Mouse (Mus musculus) small intestine, adult 2 months (tissue): ENCODE data around the gene Cdk5r1. TPM values are rescaled to one million over a fixed set of nuclear protein-coding genes. Genes with fewer than 3 reads are reported as not detected.

Experiments
- H3K27ac ChIP-seq: fragments of 200-500 bp; 2 replicates; pipeline ENCODE4 v1.5.1; 2012; ENCODE audit warnings: low read depth, low read length, control low read depth, inconsistent platforms; ENCODE audit not compliant: insufficient read depth
- H3K27me3 ChIP-seq: fragments of 200-500 bp; 2 replicates; pipeline ENCODE4 v1.6.1; 2012; ENCODE audit warnings: mild to moderate bottlenecking, moderate library complexity, low read length, inconsistent platforms; ENCODE audit not compliant: control insufficient read depth, insufficient read depth
- H3K36me3 ChIP-seq: fragments of 200-500 bp; 2 replicates; pipeline ENCODE4 v1.6.1; 2012; ENCODE audit warnings: mild to moderate bottlenecking, low read length, control low read depth, inconsistent platforms; ENCODE audit not compliant: control insufficient read depth, insufficient read depth
- H3K4me1 ChIP-seq: fragments of 200-500 bp; 2 replicates; pipeline ENCODE4 v1.6.1; 2012; ENCODE audit warnings: low read length, inconsistent platforms, mixed read lengths; ENCODE audit not compliant: control insufficient read depth, insufficient read depth, insufficient read length
- H3K4me3 ChIP-seq: fragments of 200-500 bp; 2 replicates; pipeline ENCODE4 v1.5.1; 2012; ENCODE audit warnings: low read depth, mild to moderate bottlenecking, control low read depth, inconsistent platforms, low read length, moderate library complexity
- CTCF ChIP-seq: fragments of 200-500 bp; IDR thresholded peaks from 2 replicates; pipeline ENCODE4 v1.5.1; 2012; ENCODE audit warnings: low read depth, mild to moderate bottlenecking, control low read depth, inconsistent platforms, low read length, moderate library complexity, mixed read lengths; ENCODE audit not compliant: insufficient replicate concordance, insufficient read length; ENCODE audit errors: extremely low read depth
- POLR2A ChIP-seq: fragments of 200-500 bp; IDR thresholded peaks from 2 replicates; pipeline ENCODE4 v1.6.1; 2012; ENCODE audit warnings: low read depth, mild to moderate bottlenecking, control low read depth, inconsistent platforms, low read length, moderate library complexity
- WGBS: fragments of 180-500 bp; shearing (Covaris S2); methylation state at CpG from one replicate; pipeline ENCODE4 v1.1.7; 2018; 5-methylcytosine and 5-hydroxymethylcytosine counted together
- polyA plus RNA-seq: library from polyadenylated mRNA; depleted of rRNA; stranded (reverse); fragments of >200 nt; gene quantifications from 2 replicates; pipeline ENCODE4 v1.2.3, GENCODE M21; 2012; rRNA removed

The Cdk5r1 gene
- polyA plus RNA-seq, result 0.51 and 1.5 TPM in 2 replicates

DNA sequence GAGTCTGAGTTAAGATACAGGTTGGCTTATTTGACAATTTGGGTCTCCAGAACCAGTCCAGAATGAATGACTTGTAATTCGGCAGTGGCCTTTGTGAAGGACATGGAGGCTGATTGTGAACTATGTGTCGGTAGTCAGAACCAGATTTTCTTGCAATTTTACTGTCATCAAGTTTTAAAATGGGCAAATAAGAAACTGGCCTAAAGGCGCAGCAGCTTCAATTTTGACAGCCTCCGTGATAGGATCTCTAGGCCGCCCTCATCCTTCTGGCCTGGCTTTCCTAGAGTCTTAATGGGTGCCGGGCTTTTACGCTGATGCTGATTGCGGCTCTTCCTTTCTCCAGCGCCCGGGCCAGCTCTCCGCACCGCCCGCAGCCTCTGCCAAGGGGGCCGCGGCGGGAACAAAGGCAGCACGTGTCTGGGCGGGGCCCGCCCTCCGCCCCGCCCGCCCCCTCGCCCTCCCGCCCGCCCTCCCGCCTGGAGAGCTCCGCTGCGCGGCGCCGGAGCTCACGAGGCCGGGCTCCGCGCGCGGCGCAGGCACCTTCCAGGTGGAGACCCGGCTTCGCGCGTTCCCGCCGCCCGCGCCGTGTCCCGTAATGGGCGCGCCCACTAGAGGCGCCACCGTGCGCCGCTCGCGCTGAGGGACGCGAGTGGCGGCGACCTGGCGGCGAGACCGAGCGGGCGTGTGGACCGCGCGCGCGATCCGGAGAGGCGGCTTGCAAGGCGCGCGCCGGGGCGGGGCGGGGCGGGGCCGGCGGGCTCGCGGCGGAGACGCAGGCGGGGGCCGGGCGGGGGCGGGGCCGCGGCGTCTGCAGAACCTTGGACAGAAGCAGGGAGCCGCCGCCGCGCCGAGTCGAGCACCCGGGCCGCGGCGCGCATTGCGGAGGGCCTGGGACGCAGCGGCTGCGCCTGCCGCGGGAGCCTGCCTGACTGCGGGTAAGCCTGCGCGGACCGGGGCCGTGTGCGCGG, at the start of gene Cdk5r1:
TSS of gene Cdk5r1 (plus strand) at position 802 of the 968 bp plus-strand sequence.
- 1% methylated on average over 89 of the region's 116 CpGs for WGBS
- TF ChIP-seq POLR2A (0 out of 2 replicates have a peak, but pooled peaks have one; percentile 29), CTCF (peak; percentile 24; the same call in 1 of the 2 replicates)
- peaks cover 13% of the 10 kb centered on the region for H3K36me3 ChIP-seq
- H3K4me1 ChIP-seq, result peaks cover 8% of the 10 kb centered on the region
- H3K27ac ChIP-seq, result no peak within 1 kb of the TSS
- no peaks in the 10 kb centered on the region for H3K27me3 ChIP-seq
- peak within 1 kb of the TSS; percentile 79 for H3K4me3 ChIP-seq

DNA sequence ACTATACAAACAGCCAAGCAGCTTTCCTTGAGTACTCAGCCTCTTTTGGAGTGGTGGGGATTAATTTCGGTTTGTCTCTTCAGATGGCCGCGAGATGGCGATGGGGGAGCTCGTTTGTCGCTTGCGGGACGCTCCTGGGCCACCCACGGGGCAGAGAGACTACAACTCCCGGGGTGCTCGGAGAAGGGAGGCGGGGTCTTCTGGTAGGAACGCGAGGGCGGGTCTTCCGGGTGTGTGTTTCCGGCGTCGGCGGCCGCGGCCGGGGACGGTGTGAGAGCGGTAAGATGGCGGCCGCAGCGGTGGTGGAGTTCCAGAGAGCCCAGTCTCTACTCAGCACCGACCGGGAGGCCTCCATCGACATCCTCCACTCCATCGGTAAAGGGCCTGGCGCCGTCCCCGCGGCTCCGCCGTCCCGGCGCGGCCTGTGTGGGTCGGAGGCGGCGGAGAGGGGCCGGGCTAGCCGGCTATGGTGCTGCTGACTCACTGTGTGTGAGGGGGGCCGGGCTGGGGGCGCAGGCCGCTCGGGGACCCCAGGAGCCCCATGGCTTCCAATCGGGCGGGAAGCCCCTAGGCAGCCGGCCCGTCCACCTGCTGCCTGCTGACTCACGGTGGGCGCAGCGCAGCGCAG, 48.3 kb upstream of the Cdk5r1 start, which contains the start of gene Psmd11:
TSS of gene Psmd11 (plus strand) at position 235 of the 628 bp plus-strand sequence.
- peak within 1 kb of the TSS; percentile 74 for H3K4me3 ChIP-seq
- peak; percentile 66; the same call in 1 of the 2 replicates for TF ChIP-seq CTCF
- peak; percentile 68; the same call in 1 of the 2 replicates for TF ChIP-seq POLR2A
- under 1% methylated on average over 57 of the region's 58 CpGs for WGBS
- H3K36me3 ChIP-seq, result peaks cover 13% of the 10 kb centered on the region
- peak within 1 kb of the TSS; percentile 41; the same call in 1 of the 2 replicates for H3K27ac ChIP-seq
- H3K4me1 ChIP-seq, result peaks cover 4% of the 10 kb centered on the region
- H3K27me3 ChIP-seq, result no peaks in the 10 kb centered on the region

DNA sequence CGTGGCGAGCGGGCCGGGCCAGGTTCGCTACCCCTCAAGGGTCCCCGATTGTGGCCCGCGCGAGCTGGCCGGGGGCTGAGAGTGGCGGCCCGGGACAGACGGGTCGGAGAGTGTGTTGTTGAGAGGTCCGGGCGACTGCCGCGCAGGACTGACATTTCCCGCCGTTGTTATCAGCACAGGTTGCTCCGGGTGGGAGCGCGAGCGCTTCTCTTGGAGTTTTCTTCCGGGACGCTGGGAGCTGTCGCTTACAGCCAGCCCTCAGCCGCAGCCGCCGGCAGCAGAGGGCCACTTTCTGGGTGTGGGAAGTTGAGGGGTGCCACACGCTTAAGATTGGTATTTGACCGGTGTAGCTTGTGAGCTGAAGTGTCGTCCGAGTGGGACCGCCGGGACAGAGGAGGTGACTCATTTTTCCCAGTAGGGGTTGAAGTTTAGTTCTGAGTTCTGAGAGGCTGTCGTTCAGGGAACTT, 47.8 kb upstream of the Cdk5r1 start:
- Histone ChIP-seq H3K36me3 (peaks cover 13% of the 10 kb centered on the region), H3K4me3 (peak overlapping the region; percentile 74), H3K27ac (peak overlapping the region; percentile 38; the same call in 1 of the 2 replicates), H3K27me3 (no peaks in the 10 kb centered on the region), H3K4me1 (peaks cover 4% of the 10 kb centered on the region)
- under 1% methylated on average over 37 of the region's 37 CpGs for WGBS
- TF ChIP-seq CTCF (no peak), POLR2A (no peak)

DNA sequence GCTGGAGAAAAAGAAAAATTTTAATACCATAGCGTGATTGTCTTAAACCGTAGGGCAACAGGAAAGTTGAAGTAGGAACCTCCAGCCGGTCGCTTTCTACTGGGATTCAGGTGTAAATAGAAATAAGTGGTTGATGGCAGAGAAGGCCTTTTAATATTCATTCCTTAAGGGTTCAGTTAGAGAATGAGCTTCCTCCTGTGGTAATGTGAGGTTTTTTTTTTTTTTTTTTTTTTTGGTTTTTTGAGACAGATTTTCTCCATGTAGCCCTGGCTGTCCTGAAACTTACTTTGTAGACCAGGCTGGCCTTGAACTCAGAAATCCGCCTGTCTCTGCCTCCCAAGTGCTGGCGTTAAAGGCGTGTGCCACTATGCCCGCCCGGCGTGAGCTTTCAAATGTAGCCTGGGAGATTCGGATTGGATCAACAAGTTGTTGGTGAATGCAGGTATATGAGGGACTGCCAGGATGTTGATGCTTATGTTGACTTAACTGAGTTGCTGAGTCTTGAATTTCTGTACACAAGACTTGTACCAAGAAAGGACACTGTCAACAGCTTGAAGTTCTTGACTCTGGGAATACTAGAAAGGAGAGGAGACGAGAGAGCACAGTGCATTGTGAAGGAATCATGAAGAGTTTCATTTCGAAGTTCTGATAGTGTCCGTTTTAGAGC, 47.2 kb upstream of the Cdk5r1 start:
- Histone ChIP-seq H3K27ac (peak overlapping the region; percentile 38; the same call in 1 of the 2 replicates), H3K27me3 (no peaks in the 10 kb centered on the region), H3K4me1 (peaks cover 4% of the 10 kb centered on the region), H3K4me3 (peak overlapping the region; percentile 74), H3K36me3 (peaks cover 13% of the 10 kb centered on the region)
- TF ChIP-seq POLR2A (no peak), CTCF (no peak)
- 32% methylated on average over 14 of the region's 14 CpGs for WGBS

DNA sequence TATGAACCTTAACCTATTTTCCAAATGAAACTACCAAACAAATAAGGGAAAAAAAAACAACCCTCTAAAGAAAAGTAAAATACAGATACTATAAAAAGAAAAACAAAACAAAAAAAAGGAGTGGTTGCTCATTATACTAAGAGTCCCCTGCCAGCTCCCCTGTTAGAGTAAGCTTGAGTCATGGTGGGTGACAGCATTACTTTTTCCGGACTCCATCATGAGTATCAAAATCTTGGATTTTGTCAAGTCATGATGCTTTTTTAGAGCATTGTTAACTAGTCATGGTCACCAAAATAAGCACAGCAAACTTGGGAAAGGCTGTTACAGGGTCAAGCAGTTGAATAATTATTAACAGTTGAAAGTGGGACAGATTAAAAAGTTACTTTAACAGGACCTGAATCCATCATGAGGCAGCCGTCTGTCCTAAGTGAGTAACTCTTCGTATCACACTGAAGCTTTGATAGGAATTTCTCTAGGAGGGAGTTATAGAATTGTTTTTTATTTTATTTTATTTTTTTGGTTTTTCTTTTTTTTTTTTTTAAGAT, 46.4 kb upstream of the Cdk5r1 start:
- Histone ChIP-seq H3K27me3 (no peaks in the 10 kb centered on the region), H3K4me1 (peaks cover 4% of the 10 kb centered on the region), H3K36me3 (peaks cover 17% of the 10 kb centered on the region), H3K27ac (no peak overlapping the region), H3K4me3 (no peak overlapping the region)
- 88% methylated on average over 3 of the region's 3 CpGs for WGBS
- no peak for TF ChIP-seq CTCF
- TF ChIP-seq POLR2A, result no peak

DNA sequence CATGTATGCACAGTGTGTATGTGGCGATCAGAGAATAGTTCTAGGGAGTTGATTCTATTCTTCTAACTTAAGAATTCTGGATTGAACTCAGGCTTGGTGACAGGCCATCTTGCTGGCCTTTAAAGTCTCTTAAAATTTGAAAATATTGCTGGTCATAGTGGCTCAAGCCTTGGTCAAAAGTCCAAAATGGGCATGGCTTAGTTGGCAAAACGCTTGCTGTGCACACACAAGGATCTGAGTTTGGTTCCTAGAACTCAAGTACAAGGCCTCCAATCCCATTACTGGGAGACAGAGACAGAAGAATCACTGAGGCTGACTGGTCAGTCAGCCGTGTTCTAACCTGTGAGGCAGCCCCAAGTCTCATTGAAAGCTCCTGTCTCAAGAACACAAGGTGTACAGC, 29.9 kb upstream of the Cdk5r1 start:
- TF ChIP-seq POLR2A (no peak), CTCF (no peak)
- peaks cover 42% of the 10 kb centered on the region for H3K36me3 ChIP-seq
- WGBS, result 89% methylated on average over 3 of the region's 3 CpGs
- H3K27ac ChIP-seq, result no peak overlapping the region
- H3K27me3 ChIP-seq, result no peaks in the 10 kb centered on the region
- H3K4me1 ChIP-seq, result no peaks in the 10 kb centered on the region
- H3K4me3 ChIP-seq, result no peak overlapping the region

DNA sequence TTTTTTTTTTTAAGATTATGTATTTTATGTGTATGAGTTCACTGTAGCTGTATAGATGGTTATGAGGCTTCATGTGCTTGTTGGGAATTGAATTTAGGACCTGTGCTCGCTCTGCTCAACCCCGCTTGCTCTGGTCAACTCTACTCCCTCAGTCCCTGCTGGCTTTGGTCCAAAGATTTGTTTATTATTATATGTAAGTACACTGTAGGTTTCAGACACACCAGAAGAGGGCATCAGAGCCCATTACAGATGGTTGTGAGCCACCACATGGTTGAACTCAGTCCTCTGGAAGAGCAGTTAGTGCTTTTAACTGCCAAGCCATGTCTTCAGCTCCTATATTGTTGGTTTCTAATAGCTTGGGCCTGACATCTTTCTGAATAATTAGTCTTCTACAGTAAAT, 27.0 kb upstream of the Cdk5r1 start:
- Histone ChIP-seq H3K27ac (no peak overlapping the region), H3K36me3 (peaks cover 48% of the 10 kb centered on the region), H3K4me3 (no peak overlapping the region), H3K4me1 (no peaks in the 10 kb centered on the region), H3K27me3 (no peaks in the 10 kb centered on the region)
- WGBS, result 91% methylated on average over 2 of the region's 2 CpGs
- TF ChIP-seq POLR2A (no peak), CTCF (no peak)
